Mouse (Mus musculus): ENCODE measurements around the gene Pcsk5. TPM values are rescaled to one million over a fixed set of nuclear protein-coding genes. Genes with fewer than 3 reads are reported as not detected.

Pcsk5 gene
- polyA plus RNA-seq, 1 experiment from 2014 or later: 19.9 TPM

- no peak for ATAC-seq (ENCODE audit: insufficient number of reproducible peaks, low FRiP score, low TSS enrichment, low read depth)
- Histone ChIP-seq H3K4me2 (no peak overlapping the region), H3K27ac (no peak overlapping the region), H3K4me1 (no peaks in the 10 kb centered on the region), H3K9ac (no peak overlapping the region), H3K36me3 (no peaks in the 10 kb centered on the region), H3K4me3 (no peak overlapping the region), H3K9me3 (no peaks in the 10 kb centered on the region), H3K27me3 (no peaks in the 10 kb centered on the region)
- 55% methylated on average over 1 of the region's 1 CpGs for WGBS
Observed at GRCm38 (mm10) chr19:17774061-17774460, 63.4 kb downstream of the Pcsk5 start.

- WGBS: 67% methylated on average over 5 of the region's 5 CpGs
- Histone ChIP-seq H3K9ac (no peak overlapping the region), H3K27me3 (no peaks in the 10 kb centered on the region), H3K9me3 (no peaks in the 10 kb centered on the region), H3K4me1 (no peaks in the 10 kb centered on the region), H3K27ac (no peak overlapping the region), H3K4me2 (no peak overlapping the region), H3K36me3 (no peaks in the 10 kb centered on the region), H3K4me3 (no peak overlapping the region)
- ATAC-seq (ENCODE audit: insufficient number of reproducible peaks, low FRiP score, low TSS enrichment, low read depth): no peak
Observed at GRCm38 (mm10) chr19:17769610-17770399, 67.6 kb downstream of the Pcsk5 start.

GRCm38 (mm10) chr19:17765001-17765400, 72.4 kb downstream of the Pcsk5 start:
- no peak overlapping the region for H3K4me2 ChIP-seq
- H3K36me3 ChIP-seq: no peaks in the 10 kb centered on the region
- H3K9me3 ChIP-seq: no peaks in the 10 kb centered on the region
- H3K4me1 ChIP-seq: no peaks in the 10 kb centered on the region
- H3K27ac ChIP-seq: no peak overlapping the region
- ATAC-seq (ENCODE audit: insufficient number of reproducible peaks, low FRiP score, low TSS enrichment, low read depth): no peak
- no peak overlapping the region for H3K4me3 ChIP-seq
- no peaks in the 10 kb centered on the region for H3K27me3 ChIP-seq
- 72% methylated on average over 2 of the region's 2 CpGs for WGBS
- H3K9ac ChIP-seq: no peak overlapping the region

GRCm38 (mm10) chr19:17762740-17763139, 74.7 kb downstream of the Pcsk5 start:
- H3K36me3 ChIP-seq: no peaks in the 10 kb centered on the region
- no peak overlapping the region for H3K27ac ChIP-seq
- H3K27me3 ChIP-seq: no peaks in the 10 kb centered on the region
- H3K4me1 ChIP-seq: no peaks in the 10 kb centered on the region
- ATAC-seq (ENCODE audit: insufficient number of reproducible peaks, low FRiP score, low TSS enrichment, low read depth): no peak
- no peak overlapping the region for H3K4me2 ChIP-seq
- no peak overlapping the region for H3K9ac ChIP-seq
- H3K4me3 ChIP-seq: no peak overlapping the region
- no peaks in the 10 kb centered on the region for H3K9me3 ChIP-seq

GRCm38 (mm10) chr19:17761678-17762077, 75.8 kb downstream of the Pcsk5 start:
- no peak overlapping the region for H3K4me2 ChIP-seq
- WGBS: 66% methylated on average over 5 of the region's 5 CpGs
- H3K4me3 ChIP-seq: no peak overlapping the region

GRCm38 (mm10) chr19:17752841-17753240, 84.6 kb downstream of the Pcsk5 start:
- Histone ChIP-seq H3K4me3 (no peak overlapping the region), H3K27ac (no peak overlapping the region), H3K9ac (no peak overlapping the region), H3K4me1 (no peaks in the 10 kb centered on the region), H3K9me3 (no peaks in the 10 kb centered on the region), H3K27me3 (no peaks in the 10 kb centered on the region), H3K4me2 (no peak overlapping the region), H3K36me3 (no peaks in the 10 kb centered on the region)
- 32% methylated on average over 3 of the region's 3 CpGs for WGBS
- ATAC-seq (ENCODE audit: insufficient number of reproducible peaks, low FRiP score, low TSS enrichment, low read depth): no peak

More at GRCm38 (mm10) chr19:17761678-17762077, 75.8 kb downstream of the Pcsk5 start:
- no peaks in the 10 kb centered on the region for H3K36me3 ChIP-seq
- H3K4me1 ChIP-seq: no peaks in the 10 kb centered on the region
- no peak overlapping the region for H3K27ac ChIP-seq
- H3K9ac ChIP-seq: no peak overlapping the region
- H3K27me3 ChIP-seq: no peaks in the 10 kb centered on the region
- ATAC-seq (ENCODE audit: insufficient number of reproducible peaks, low FRiP score, low TSS enrichment, low read depth): no peak
- no peaks in the 10 kb centered on the region for H3K9me3 ChIP-seq

- no peaks in the 10 kb centered on the region for H3K27me3 ChIP-seq
- no peaks in the 10 kb centered on the region for H3K4me1 ChIP-seq
- H3K36me3 ChIP-seq: no peaks in the 10 kb centered on the region
- H3K9ac ChIP-seq: no peak overlapping the region
- H3K4me3 ChIP-seq: no peak overlapping the region
- H3K9me3 ChIP-seq: no peaks in the 10 kb centered on the region
- 81% methylated on average over 3 of the region's 3 CpGs for WGBS
- no peak for ATAC-seq (ENCODE audit: insufficient number of reproducible peaks, low FRiP score, low TSS enrichment, low read depth)
- no peak overlapping the region for H3K27ac ChIP-seq
- H3K4me2 ChIP-seq: no peak overlapping the region
Observed at GRCm38 (mm10) chr19:17748331-17748730, 89.1 kb downstream of the Pcsk5 start.

GRCm38 (mm10) chr19:17745380-17745779, 92.1 kb downstream of the Pcsk5 start:
- no peak for ATAC-seq (ENCODE audit: insufficient number of reproducible peaks, low FRiP score, low TSS enrichment, low read depth)
- Histone ChIP-seq H3K27ac (no peak overlapping the region), H3K4me2 (no peak overlapping the region), H3K36me3 (no peaks in the 10 kb centered on the region), H3K9me3 (no peaks in the 10 kb centered on the region), H3K27me3 (no peaks in the 10 kb centered on the region), H3K4me3 (no peak overlapping the region), H3K9ac (no peak overlapping the region), H3K4me1 (no peaks in the 10 kb centered on the region)
- 72% methylated on average over 2 of the region's 2 CpGs for WGBS

GRCm38 (mm10) chr19:17744474-17745069, 92.9 kb downstream of the Pcsk5 start:
- WGBS: 76% methylated on average over 8 of the region's 8 CpGs
- no peak overlapping the region for H3K4me3 ChIP-seq
- H3K4me2 ChIP-seq: no peak overlapping the region
- no peak overlapping the region for H3K27ac ChIP-seq
- H3K9me3 ChIP-seq: no peaks in the 10 kb centered on the region
- no peaks in the 10 kb centered on the region for H3K36me3 ChIP-seq
- H3K4me1 ChIP-seq: no peaks in the 10 kb centered on the region
- no peaks in the 10 kb centered on the region for H3K27me3 ChIP-seq
- ATAC-seq (ENCODE audit: insufficient number of reproducible peaks, low FRiP score, low TSS enrichment, low read depth): no peak
- H3K9ac ChIP-seq: no peak overlapping the region

- ATAC-seq (ENCODE audit: insufficient number of reproducible peaks, low FRiP score, low TSS enrichment, low read depth): no peak
- no peaks in the 10 kb centered on the region for H3K9me3 ChIP-seq
- H3K4me2 ChIP-seq: no peak overlapping the region
- WGBS: 39% methylated on average over 1 of the region's 1 CpGs
- H3K36me3 ChIP-seq: no peaks in the 10 kb centered on the region
- no peaks in the 10 kb centered on the region for H3K27me3 ChIP-seq
- no peak overlapping the region for H3K4me3 ChIP-seq
- no peaks in the 10 kb centered on the region for H3K4me1 ChIP-seq
- no peak overlapping the region for H3K9ac ChIP-seq
- H3K27ac ChIP-seq: no peak overlapping the region
Observed at GRCm38 (mm10) chr19:17741465-17741864, 96.0 kb downstream of the Pcsk5 start.

- Histone ChIP-seq H3K4me3 (no peak overlapping the region), H3K36me3 (no peaks in the 10 kb centered on the region)
Observed at GRCm38 (mm10) chr19:17732676-17733277, 104.7 kb downstream of the Pcsk5 start.

GRCm38 (mm10) chr19:17717066-17717465, 120.4 kb downstream of the Pcsk5 start:
- no peaks in the 10 kb centered on the region for H3K27me3 ChIP-seq
- H3K4me3 ChIP-seq: no peak overlapping the region
- ATAC-seq (ENCODE audit: insufficient number of reproducible peaks, low FRiP score, low TSS enrichment, low read depth): no peak
- H3K27ac ChIP-seq: no peak overlapping the region
- no peaks in the 10 kb centered on the region; the same call in 1 of the 2 replicates for H3K4me1 ChIP-seq
- 28% methylated on average over 10 of the region's 10 CpGs for WGBS
- no peaks in the 10 kb centered on the region for H3K9me3 ChIP-seq
- H3K36me3 ChIP-seq: no peaks in the 10 kb centered on the region
- no peak overlapping the region for H3K4me2 ChIP-seq
- no peak overlapping the region for H3K9ac ChIP-seq

More at GRCm38 (mm10) chr19:17732676-17733277, 104.7 kb downstream of the Pcsk5 start:
- no peak overlapping the region for H3K27ac ChIP-seq
- ATAC-seq (ENCODE audit: insufficient number of reproducible peaks, low FRiP score, low TSS enrichment, low read depth): no peak
- no peak overlapping the region for H3K9ac ChIP-seq
- H3K4me2 ChIP-seq: no peak overlapping the region
- H3K9me3 ChIP-seq: no peaks in the 10 kb centered on the region
- no peaks in the 10 kb centered on the region for H3K4me1 ChIP-seq
- no peaks in the 10 kb centered on the region for H3K27me3 ChIP-seq
